Mouse (Mus musculus) 3134 (cell line): ENCODE measurements around the gene Acadl.

Experiments used
- DNase-seq: peaks from one replicate; pipeline ENCODE4 v3.0.0-alpha.2; 2011; ENCODE audit warnings: low spot score; ENCODE audit not compliant: insufficient read length; ENCODE audit errors: extremely low read depth

The Acadl gene

DNA sequence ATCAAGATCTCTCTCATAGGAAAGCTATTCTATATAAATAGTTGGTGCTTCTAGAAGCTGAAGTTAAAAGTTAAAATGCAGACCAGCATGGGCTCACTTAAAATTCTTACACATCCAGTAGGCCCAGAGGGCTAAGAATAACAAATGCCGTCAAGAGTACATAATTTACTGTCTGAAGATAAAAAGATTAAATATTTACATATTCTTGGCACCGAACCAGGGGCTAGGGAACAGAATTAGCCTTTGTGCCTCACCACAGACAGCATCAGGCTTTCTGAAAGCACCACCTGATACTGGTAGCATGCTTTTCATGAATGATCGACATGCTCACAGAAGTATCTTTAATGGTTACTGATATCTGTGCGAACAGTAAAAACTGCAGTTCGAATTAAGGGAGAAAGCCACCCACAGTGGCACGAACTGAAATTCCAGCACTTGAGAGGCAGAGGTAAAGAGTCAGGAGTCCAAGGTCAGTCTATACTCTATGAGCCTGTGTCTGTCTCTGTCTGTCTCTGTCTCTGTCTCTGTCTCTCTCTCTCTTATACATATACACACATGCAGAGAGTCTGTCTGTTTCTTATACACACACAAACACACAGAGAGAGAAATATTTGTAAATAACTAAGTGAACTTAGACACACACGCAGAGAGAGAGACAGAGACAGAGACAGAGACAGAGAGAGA lies 23.2 kb downstream of the Acadl start:
- DNase-seq, result no peak

DNA sequence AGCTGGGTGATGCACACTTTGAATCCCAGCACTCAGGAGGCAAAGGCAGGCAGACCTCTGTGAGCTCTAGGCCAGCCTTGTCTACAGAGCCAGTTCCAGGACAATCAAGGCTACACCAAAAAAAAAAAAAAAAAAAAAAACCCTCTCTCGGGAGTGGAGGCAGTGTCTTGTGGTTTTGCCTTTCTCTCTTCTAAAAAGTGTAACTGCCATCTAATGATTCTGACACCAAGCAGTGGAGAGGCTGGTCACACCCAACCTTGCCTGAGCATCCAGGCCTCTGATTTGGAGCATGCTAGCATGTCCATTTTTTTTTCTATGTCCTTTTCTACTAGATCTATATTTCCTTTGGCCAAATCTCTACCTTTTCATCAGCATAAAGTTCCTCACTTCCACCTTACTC lies 23.9 kb downstream of the Acadl start:
- DNase-seq, result no peak

DNA sequence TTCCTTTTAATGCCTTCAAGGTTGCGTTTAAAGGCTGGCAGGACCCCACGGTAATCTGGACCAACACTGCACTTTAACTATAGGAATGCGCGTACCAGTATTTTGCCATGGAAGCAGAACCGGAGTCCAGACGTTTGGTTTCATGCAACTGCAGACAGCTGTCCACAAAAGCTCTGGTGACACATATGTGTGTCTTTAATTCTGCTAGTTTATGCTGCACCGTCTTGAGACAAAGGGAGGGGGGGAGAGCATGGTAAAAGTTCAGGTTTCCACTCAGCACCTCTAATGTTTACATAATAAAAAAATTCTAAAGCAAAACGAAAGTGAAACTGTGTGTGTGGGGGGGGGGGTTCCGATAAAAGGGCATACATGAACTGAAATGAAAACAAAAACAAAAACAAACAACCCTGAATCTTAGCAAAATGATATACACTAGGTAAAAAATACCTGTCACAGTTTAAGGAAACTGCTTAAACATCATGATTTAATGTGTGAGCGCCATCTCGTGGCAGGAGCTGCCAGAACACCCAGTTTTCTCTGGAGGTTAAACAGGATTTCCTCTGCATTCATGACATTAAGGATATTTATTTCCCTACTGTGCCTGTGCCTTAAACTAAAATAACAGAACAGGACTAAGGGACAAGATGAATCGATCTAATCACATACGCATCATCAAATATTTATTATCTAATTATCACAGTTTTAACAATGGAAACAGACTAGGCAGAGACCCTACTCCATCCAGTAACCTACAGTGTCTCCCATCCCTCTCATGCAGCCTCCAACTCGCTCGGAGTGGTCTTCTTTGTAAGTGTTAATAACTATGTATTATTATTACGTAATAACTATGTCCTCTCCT lies 24.7 kb downstream of the Acadl start:
- DNase-seq, result no peak

DNA sequence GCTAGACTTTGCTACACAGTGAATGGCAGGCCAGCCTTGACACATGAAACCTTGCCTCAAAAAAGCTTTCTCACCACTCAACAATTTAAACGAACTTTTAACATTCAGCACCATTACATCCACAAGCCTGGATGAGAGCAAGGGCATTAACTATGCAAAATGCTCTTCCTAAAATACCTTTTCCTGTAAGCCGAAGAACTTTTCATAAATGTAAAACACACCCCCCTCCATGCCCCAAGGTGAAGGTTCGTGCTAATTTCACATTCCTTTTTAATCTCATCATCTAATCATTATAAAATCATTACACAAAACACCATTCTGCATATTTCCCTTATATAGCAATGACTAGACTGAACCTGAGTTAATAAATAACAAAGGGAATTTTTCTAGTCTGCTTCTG lies 25.9 kb downstream of the Acadl start:
- no peak for DNase-seq

DNA sequence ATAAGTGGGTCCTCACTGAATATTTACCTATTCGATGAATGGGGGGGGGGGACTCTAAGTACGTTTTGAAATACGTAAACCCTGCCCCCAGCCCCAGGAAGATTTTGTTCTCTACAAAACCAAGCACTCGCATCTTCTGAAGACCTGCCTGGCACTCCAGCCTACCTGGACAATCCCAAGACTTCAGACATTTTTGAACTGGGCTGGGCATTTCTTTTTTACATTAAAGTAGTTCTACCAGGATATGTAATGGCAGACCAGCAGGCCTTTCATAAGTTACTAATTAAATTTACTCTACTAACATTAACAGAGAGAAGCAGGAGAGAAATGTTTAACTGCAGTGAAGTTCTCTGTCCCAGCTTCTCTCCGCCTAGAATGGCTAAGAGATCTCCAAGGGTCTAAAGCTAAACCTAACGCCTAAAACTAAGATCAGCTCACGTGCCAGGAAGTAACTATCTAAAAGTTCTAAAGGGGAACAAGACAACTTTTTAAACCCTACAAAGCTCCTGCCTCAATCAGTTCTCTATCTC lies 30.4 kb downstream of the Acadl start:
- DNase-seq, result no peak

DNA sequence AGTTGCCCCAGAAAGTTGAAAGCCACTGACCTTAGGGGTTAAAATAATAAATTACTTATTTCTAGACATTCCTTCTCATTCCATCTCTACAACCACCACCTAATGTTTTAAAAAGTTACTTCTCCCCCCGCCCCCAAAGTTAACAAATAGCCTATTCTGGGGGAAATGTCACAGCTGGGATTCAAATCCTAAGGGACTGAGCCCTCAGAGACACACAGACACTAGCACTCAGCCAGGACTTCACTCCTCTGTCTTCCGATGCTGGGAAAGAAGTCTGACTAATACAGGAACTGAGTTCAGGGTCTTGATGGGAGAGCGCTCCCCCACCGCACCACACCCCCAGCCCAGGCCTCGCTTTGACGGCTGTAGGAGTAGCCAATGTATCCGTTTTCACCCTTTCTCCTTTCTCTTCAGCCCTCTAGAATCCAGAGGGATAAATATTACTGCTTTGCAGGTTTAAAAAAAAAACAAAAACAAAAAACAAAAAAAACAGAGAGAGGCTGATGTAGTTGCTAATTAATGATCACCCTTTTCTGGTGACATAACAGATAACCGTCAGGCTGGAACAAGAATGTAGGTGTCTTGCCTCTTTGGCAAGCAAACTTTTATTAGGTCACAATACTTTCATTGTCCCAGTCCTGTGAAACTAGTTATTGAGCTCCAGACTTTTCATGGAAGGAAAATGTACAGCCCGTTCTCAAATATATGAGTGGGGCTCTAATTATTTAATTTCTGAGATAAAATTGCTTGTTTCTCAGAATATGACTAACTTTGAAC lies 31.1 kb downstream of the Acadl start:
- DNase-seq, result no peak

DNA sequence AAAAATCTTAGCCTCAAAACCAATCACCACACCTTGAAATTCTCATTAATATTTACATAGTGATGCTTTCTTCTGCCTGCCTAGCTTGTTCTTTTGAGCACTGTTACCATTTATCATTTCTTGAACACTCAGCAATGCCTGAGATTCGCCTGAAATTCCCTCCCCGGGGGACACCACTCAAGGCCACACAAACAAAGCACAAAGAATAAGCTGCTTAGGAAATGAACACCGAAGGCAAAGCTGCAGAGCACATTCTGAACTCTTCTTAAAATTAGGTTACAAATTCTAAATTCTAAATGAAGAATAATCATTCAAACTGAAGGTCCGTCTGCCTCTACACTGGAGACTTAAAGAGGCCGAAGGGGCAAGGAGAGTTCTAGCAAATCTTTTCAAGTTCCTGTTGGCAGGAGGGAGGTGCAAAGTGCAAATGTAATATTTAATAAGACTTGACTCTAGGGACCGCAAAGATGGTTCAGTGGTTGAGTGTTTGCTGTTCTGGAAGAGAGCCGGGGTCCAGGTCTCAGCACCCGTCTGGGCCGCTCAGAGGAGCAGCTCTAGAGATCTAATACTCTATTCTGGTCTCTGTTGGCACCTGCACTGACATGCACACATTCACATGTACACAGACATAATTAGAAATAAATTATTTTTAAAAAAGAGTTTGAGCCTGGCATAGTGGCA lies 33.5 kb downstream of the Acadl start:
- DNase-seq, result no peak

DNA sequence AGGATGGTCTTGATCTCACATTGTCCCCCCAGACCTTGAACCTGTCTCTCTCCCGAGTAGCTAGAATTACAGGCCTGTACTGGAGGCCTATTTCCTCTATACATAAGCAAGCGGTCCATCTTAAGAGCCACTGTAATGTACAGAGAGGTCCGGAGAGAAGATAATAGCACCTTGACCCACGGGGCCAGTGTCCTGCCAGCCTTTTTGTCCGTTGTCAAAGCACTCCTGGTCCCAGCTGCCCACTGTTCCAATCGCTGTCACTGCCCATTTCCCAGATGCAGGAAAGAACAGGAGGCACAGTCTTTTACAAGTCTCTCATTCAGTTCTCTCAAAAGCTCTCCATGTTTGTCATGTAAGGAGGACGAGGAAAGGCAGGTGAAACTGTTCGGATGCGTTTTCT lies 41.1 kb downstream of the Acadl start:
- DNase-seq, result no peak

DNA sequence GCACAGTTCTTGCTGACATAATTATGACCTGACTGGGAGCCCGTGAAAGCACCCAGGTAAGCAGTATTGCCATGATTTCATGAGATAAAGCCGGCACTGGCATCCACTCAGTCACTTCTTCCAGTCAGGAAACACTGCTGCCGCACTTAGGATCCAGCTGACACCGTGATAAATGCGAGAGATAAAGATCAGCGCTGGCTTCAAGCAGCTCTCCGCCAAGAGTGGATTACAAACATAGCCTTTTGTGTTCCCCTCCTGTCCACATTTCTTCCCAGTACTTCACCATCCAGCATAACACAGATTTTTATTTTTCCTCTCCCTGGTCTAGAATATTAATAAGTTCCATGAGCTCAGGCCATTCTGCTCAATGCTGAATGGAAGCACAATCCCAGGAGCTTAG lies 42.8 kb downstream of the Acadl start:
- DNase-seq, result no peak

DNA sequence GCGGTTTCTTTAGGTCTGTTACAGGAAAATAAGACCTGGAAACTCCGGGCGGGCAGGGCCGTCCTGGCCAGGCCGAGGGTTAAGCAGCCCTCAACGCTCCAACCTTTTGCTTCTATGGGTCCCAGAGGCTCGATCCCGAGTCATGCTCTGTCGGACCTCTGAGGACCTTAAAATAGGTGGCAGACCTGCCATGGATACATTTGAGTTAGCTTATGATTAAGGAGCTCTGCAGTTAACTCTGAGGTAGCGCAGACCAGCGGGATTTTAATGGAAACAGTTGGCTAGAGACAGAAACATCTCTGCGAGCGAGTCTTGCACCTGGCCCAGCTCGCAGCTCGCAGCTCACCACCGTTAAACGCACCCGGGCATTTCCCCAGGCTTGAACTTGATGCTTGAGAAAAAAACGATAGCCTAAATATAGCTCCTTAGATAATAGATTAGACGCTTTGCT lies 45.2 kb downstream of the Acadl start:
- no peak for DNase-seq

DNA sequence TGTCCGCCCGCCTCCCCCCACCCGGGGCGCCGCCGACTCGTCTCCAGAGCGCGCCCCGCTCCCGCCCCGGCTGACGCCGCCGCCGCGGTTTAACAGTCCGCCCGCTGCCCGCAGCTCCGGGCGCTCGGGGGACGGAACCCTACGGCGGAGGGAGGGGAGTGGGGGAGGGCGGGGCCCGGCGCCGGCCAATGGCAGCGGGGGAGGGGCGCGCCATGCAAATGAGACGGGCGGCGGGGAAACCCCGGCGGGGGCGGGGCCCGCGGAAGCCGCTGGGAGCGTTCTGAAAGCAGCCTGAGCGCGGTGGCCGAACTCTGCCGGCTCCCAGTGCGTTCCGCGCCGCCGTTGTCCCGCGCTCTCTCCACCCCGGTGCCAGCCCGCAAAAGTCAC lies 45.6 kb downstream of the Acadl start, which contains the start of gene Kansl1l:
TSS of gene Kansl1l (minus strand) at position 110 of the 387 bp plus-strand sequence.
- DNase-seq, result peak; percentile 90

DNA sequence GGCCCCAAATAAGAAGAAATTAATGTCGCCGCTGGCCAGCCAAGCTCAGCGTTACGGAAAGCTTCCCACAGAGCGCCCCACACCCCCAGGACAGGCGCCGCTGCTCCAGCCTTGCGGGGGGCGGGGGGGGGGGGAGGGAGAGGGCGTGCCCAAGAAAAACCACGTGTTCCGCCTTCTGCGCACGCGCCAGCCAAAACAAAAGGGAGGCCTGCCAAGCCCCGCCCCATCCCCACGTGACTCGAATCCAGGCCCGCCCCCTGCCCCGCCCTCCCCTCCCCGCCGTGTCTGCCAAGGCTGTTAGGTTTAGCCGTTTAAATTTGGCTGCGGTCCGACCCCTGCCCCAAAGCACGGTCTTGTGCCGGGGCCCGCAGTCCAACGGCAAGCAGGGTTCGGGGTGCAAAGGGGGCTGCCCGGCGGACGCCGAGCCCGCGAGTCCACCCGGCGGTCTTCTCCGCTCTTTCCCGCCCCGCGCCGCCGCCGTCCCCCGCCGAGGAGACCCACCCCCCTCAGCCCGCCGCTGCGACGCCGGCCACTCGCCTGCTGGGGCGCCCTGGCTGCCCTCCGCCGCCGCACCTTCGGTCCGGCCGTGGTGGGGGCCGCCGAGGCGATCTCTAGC lies 46.1 kb downstream of the Acadl start:
- DNase-seq, result peak; percentile 88

DNA sequence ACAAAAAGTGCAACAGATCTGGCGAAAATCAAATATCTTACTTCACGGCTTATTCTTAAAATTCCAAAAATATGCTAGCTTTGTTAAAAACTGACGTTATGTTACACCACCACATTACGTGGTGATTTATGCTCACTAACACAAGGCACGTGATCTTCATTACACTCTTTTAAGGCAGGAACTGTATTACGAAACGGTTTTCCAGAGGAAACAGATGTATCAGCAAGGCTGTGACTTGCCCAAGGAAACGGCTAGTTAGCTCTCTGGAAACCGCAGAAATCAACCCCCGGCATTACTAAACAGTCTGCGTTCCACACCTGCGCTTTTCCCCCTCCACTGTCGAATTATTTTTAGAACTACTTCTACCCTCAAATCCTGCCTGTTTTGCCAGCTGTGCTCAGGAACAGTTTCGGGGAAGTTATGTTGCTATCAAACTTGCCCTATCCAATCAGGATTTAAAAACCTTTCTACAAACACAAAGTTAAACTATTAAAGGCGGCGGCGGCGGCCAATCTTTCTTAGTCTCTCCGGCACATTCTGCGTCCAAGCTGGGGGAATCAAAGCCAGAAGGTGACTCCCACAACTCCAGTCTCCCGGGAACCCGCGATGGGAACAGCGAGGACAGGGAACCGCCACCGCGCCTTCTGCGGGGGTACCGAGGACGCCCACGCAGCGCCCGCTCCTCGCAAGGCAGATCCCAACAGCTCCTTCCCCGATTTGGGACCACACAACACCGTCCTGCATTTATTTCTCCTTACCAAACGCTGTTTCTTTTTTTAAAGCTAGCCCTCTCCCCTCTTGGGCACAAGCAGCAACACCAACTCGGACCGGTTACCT lies 46.9 kb downstream of the Acadl start:
- DNase-seq, result peak; percentile 81

DNA sequence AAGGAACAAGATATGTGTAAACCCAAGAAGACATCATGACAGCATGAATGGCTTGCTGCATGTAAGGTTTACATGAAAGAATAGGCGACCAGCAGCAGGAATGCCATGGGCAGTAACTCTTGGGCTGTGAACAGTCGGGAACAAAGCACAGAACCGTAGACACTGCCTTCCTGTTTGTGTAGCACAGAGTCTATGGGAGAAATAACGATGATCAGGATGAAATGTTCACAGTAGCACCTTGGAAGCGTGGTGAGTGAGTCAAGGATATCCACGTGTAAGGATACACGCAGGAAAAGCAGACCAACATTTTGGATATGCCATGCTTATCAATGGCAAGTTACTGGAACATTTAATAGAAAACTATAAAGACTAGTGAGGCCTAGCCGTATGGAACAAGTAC lies 48.3 kb downstream of the Acadl start:
- DNase-seq, result no peak

DNA sequence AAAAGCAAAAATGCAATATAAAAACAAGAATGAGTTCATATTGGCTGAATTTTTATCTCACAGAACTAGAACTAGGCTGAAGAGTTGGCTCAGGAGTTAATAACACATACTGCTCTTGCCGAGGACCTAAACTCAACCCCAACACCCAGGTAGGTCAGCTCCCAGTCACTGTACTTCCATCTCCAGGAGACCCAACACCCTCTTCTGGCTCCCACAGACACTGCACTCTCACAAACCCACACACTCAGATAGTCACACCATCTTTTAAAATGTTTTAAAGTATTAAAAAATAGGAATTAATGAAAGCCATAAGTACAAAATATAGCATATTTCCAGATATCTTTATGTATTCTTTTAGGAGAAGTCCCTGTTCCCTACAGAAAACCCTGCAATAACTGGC lies 49.9 kb downstream of the Acadl start:
- DNase-seq, result no peak

DNA sequence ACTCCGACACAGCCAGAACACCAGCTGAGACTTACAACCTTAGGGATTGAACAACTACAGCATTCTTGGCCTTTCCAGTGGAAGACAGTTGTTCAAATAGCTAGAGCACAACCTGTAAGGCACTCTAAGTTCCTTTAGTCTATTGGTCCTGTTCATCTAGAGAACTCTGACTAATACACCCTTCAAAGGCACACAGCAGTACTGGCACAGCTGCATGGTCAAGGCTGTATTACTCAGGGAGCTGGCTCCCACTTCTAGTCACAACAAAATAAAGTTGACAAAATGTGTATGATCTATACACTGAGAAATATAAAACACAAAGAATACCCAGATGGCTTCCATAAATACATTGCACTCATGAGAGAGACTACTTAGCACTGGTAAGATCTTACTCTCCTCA lies 56.3 kb downstream of the Acadl start:
- DNase-seq, result no peak

DNA sequence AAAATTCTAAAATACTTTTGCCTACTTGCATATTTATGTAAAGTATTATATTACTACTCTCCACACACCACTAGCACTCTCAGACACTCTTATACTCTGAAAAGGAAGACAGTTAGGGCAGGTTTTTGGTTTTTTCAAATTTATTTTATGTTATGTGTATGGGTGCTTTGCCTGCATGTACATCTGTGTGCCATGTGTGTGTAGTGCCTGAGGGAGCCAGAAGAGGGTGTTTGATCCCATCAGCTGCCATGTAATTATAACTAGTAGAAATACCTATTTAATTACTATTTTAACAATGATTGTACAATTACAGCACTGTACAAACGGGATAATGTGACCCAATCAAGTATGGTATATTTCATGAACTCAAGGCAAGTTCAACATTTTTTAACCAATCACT lies 57.7 kb downstream of the Acadl start:
- DNase-seq, result no peak

DNA sequence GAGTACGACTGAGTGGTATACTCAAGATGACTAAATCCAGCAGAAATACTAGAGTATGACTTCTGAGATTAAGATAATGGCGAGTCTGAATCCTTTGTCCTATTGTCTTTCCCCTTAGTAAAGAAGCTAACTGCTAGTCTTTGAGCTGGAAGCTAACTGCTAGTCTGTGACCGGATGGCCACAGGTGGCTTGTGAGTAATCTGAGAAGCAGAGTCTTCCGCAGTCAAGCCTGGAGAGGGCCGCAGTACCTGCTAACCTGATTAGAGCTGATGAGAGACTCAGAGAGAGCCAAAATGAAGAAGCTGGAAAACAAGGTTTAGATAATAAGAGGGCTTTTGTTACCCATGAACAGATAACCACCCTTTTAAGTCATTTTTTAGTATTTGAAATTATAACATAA lies 58.4 kb downstream of the Acadl start:
- DNase-seq, result no peak

DNA sequence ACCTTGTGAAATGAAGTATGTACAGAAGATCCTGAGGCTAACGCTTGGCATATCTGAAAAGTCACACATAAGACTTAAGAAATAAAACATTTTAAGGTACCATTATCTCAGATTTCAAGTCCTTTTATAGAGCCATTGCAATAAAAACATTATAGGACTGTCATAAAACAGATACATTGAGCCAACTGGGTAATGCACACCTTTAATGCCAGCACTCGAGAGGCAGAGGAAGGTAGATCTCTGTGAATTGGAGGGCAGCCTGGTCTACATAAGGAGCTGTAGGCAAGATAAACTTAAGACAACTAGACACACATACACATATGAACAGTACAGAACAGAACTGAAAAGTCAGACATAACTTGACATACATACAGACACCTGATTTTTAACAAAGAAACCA lies 65.1 kb downstream of the Acadl start:
- DNase-seq, result no peak
